Mouse (Mus musculus) stomach, postnatal 0 days (tissue): ENCODE measurements at regions not wholly inside any gene's neighbourhood (a gene's known extent, or its start where the extent isn't known, plus 50 kb on each side); places are given as distances from the start of the nearest gene placed in this dataset.

Experiments used
- ATAC-seq: fragments of 200-750 bp; cut with Nextera tagmentation; 2 replicates; pipeline ENCODE4 v1.8.0; 2017; ENCODE audit not compliant: low FRiP score, low TSS enrichment
- DNase-seq: peaks from one replicate; pipeline ENCODE4 v3.0.0-alpha.2; 2016; ENCODE audit warnings: low spot score
- H3K27ac ChIP-seq: fragments of 300-500 bp; sonication (generic); replicated peaks from 2 replicates; pipeline ENCODE4 v1.5.1; 2014; ENCODE audit warnings: mild to moderate bottlenecking, control low read depth
- H3K27me3 ChIP-seq: fragments of 300-500 bp; sonication (generic); 2 replicates; pipeline ENCODE4 v1.6.1; 2014; ENCODE audit warnings: low read length; ENCODE audit not compliant: control insufficient read depth, insufficient read depth
- H3K36me3 ChIP-seq: fragments of 300-500 bp; sonication (generic); 2 replicates; pipeline ENCODE4 v1.6.1; 2014; ENCODE audit warnings: low read length, mixed read lengths; ENCODE audit not compliant: control insufficient read depth, insufficient read depth
- H3K4me1 ChIP-seq: fragments of 300-500 bp; sonication (generic); replicated peaks from 2 replicates; pipeline ENCODE4 v1.6.1; 2014; ENCODE audit warnings: antibody characterized with exemption; ENCODE audit not compliant: control insufficient read depth, insufficient read depth
- H3K4me2 ChIP-seq: fragments of 300-500 bp; sonication (generic); replicated peaks from 2 replicates; pipeline ENCODE4 v1.6.1; 2014; ENCODE audit warnings: low read depth, mild to moderate bottlenecking, control low read depth, moderate library complexity
- H3K4me3 ChIP-seq: fragments of 300-500 bp; sonication (generic); 2 replicates; pipeline ENCODE4 v1.5.1; 2014; ENCODE audit warnings: low read depth, low read length, control low read depth
- H3K9ac ChIP-seq: fragments of 300-500 bp; sonication (generic); 2 replicates; pipeline ENCODE4 v1.6.1; 2014; ENCODE audit warnings: mild to moderate bottlenecking, low read length, control low read depth, mixed read lengths
- H3K9me3 ChIP-seq: fragments of 300-500 bp; sonication (generic); 2 replicates; pipeline ENCODE4 v1.6.1; 2016; ENCODE audit warnings: low read length; ENCODE audit not compliant: control insufficient read depth
- CTCF ChIP-seq: IDR thresholded peaks from 2 replicates; pipeline ENCODE4 v1.5.1; 2016; ENCODE audit warnings: antibody characterized with exemption, low read depth, mild to moderate bottlenecking, moderate library complexity
- EP300 ChIP-seq: optimal IDR thresholded peaks from 2 replicates; pipeline ENCODE3; 2016; ENCODE audit warnings: antibody characterized with exemption
- WGBS: fragments of 180-500 bp; shearing (Covaris S2); extraction: QIAGEN DNeasy Blood & Tissue Kit; methylation state at CpG from one replicate; pipeline ENCODE4 v1.1.7; 2014; 5-methylcytosine and 5-hydroxymethylcytosine counted together

- Histone ChIP-seq H3K9me3 (no peaks in the 10 kb centered on the region), H3K36me3 (no peaks in the 10 kb centered on the region), H3K4me2 (no peak overlapping the region), H3K4me3 (no peak overlapping the region), H3K27ac (no peak overlapping the region), H3K9ac (no peak overlapping the region), H3K27me3 (0 out of 2 replicates have a peak, but pooled peaks cover 2% of the 10 kb centered on the region), H3K4me1 (no peaks in the 10 kb centered on the region)
- DNase-seq = no peak
- no peak for TF ChIP-seq CTCF
- no peak for TF ChIP-seq EP300
- WGBS = 82% methylated on average over 8 of the region's 8 CpGs
- ATAC-seq = no peak
Observed at GRCm38 (mm10) chr5:120050728-120051436, 65.4 kb upstream of the Rbm19 start.

GRCm38 (mm10) chr5:120054498-120055167 lies 61.6 kb upstream of the Rbm19 start:
- Histone ChIP-seq H3K4me2 (no peak overlapping the region), H3K9me3 (no peaks in the 10 kb centered on the region), H3K4me1 (no peaks in the 10 kb centered on the region), H3K9ac (no peak overlapping the region), H3K36me3 (no peaks in the 10 kb centered on the region), H3K4me3 (no peak overlapping the region), H3K27me3 (0 out of 2 replicates have a peak, but pooled peaks cover 2% of the 10 kb centered on the region), H3K27ac (no peak overlapping the region)
- ATAC-seq = no peak
- TF ChIP-seq CTCF = no peak
- no peak for TF ChIP-seq EP300
- no peak for DNase-seq
- whole genome bisulfite sequencing = 47% methylated on average over 5 of the region's 5 CpGs
